Mouse (Mus musculus) forebrain, embryonic 10.5 days (tissue): ENCODE data around the gene Flrt1. TPM values are rescaled to one million over a fixed set of nuclear protein-coding genes. Genes with fewer than 3 reads are reported as not detected.
A peak's percentile ranks its signal among the peaks of the same experiment; 100 is the strongest.

Source experiments
- DNase-seq: peaks from one replicate; pipeline ENCODE4 v3.0.0-alpha.2; 2017; ENCODE audit warnings: low spot score; ENCODE audit errors: extremely low spot score
- H3K27ac ChIP-seq: fragments of 300-500 bp; sonication (generic); 2 replicates; pipeline ENCODE4 v1.5.1; 2016; ENCODE audit warnings: mild to moderate bottlenecking
- H3K27me3 ChIP-seq: fragments of 300-500 bp; sonication (generic); 2 replicates; pipeline ENCODE4 v1.6.1; 2016; ENCODE audit warnings: mild to moderate bottlenecking; ENCODE audit not compliant: poor library complexity, severe bottlenecking
- H3K36me3 ChIP-seq: fragments of 300-500 bp; sonication (generic); replicated peaks from 2 replicates; pipeline ENCODE4 v1.6.1; 2016; ENCODE audit warnings: mild to moderate bottlenecking, moderate library complexity
- H3K4me1 ChIP-seq: fragments of 300-500 bp; sonication (generic); 2 replicates; pipeline ENCODE4 v1.6.1; 2016
- H3K4me3 ChIP-seq: fragments of 300-500 bp; sonication (generic); 2 replicates; pipeline ENCODE4 v1.5.1; 2016; ENCODE audit warnings: mild to moderate bottlenecking, moderate library complexity
- H3K9me3 ChIP-seq: fragments of 300-500 bp; sonication (generic); 2 replicates; pipeline ENCODE4 v1.6.1; 2016; ENCODE audit warnings: mild to moderate bottlenecking, moderate library complexity
- WGBS: fragments of 180-500 bp; shearing (Covaris S2); methylation state at CpG from one replicate; pipeline ENCODE4 v1.1.7; 2016; 5-methylcytosine and 5-hydroxymethylcytosine counted together
- polyA plus RNA-seq: library from polyadenylated mRNA; unstranded; fragments of >200 nt; fragmentation: Nextera tagmentation; extraction: Ambion mirVana; gene quantifications from 2 replicates; pipeline ENCODE4 v1.2.1, GENCODE M21; 2016

The Flrt1 gene
- polyA plus RNA-seq, result 4.0 and 4.8 TPM in 2 replicates

GRCm38 (mm10) chr19:7105544-7105943 is at the start of gene Flrt1:
Flrt1 (minus strand) TSS chr19:7105729.
- H3K4me1 ChIP-seq, result peaks cover 90% of the 10 kb centered on the region
- no peak within 1 kb of the TSS for H3K4me3 ChIP-seq
- 23% methylated on average over 9 of the region's 9 CpGs for WGBS
- H3K27me3 ChIP-seq, result peaks cover 94% of the 10 kb centered on the region
- no peaks in the 10 kb centered on the region for H3K9me3 ChIP-seq
- no peak for DNase-seq
- H3K27ac ChIP-seq, result peak within 1 kb of the TSS; percentile 82
- H3K36me3 ChIP-seq, result no peaks in the 10 kb centered on the region

- Histone ChIP-seq H3K27me3 (peaks cover 99% of the 10 kb centered on the region), H3K4me3 (no peak overlapping the region), H3K36me3 (no peaks in the 10 kb centered on the region), H3K4me1 (peaks cover 84% of the 10 kb centered on the region), H3K9me3 (no peaks in the 10 kb centered on the region; the same call in 1 of the 2 replicates), H3K27ac (peak overlapping the region; percentile 58)
- DNase-seq, result no peak
- WGBS, result 68% methylated on average over 6 of the region's 6 CpGs
Observed at GRCm38 (mm10) chr19:7155196-7155595, 49.7 kb upstream of the Flrt1 start.

- no peak for DNase-seq
Observed at GRCm38 (mm10) chr19:7153232-7153631, 47.7 kb upstream of the Flrt1 start.

GRCm38 (mm10) chr19:7151927-7152653 is 46.6 kb upstream of the Flrt1 start:
- no peaks in the 10 kb centered on the region for H3K36me3 ChIP-seq
- H3K4me3 ChIP-seq, result no peak overlapping the region
- H3K27me3 ChIP-seq, result peaks cover 99% of the 10 kb centered on the region
- no peak for DNase-seq
- peak overlapping the region; percentile 40; the same call in 1 of the 2 replicates for H3K27ac ChIP-seq
- no peaks in the 10 kb centered on the region; the same call in 1 of the 2 replicates for H3K9me3 ChIP-seq
- WGBS, result 85% methylated on average over 6 of the region's 6 CpGs
- peaks cover 93% of the 10 kb centered on the region for H3K4me1 ChIP-seq

More at GRCm38 (mm10) chr19:7153232-7153631, 47.7 kb upstream of the Flrt1 start:
- Histone ChIP-seq H3K27me3 (peaks cover 99% of the 10 kb centered on the region), H3K27ac (no peak overlapping the region), H3K4me3 (no peak overlapping the region), H3K4me1 (peaks cover 93% of the 10 kb centered on the region), H3K36me3 (no peaks in the 10 kb centered on the region), H3K9me3 (no peaks in the 10 kb centered on the region; the same call in 1 of the 2 replicates)
- 42% methylated on average over 7 of the region's 7 CpGs for WGBS

GRCm38 (mm10) chr19:7151300-7151926 is 45.9 kb upstream of the Flrt1 start:
- Histone ChIP-seq H3K36me3 (no peaks in the 10 kb centered on the region), H3K9me3 (no peaks in the 10 kb centered on the region; the same call in 1 of the 2 replicates), H3K4me1 (peaks cover 93% of the 10 kb centered on the region), H3K27me3 (peaks cover 99% of the 10 kb centered on the region), H3K27ac (peak overlapping the region; percentile 58), H3K4me3 (no peak overlapping the region)
- no peak for DNase-seq
- WGBS, result 81% methylated on average over 7 of the region's 7 CpGs

- H3K27ac ChIP-seq, result peak overlapping the region; percentile 44
- no peak for DNase-seq
- no peaks in the 10 kb centered on the region; the same call in 1 of the 2 replicates for H3K9me3 ChIP-seq
- WGBS, result 69% methylated on average over 7 of the region's 7 CpGs
- H3K4me3 ChIP-seq, result no peak overlapping the region
- peaks cover 82% of the 10 kb centered on the region for H3K4me1 ChIP-seq
- H3K36me3 ChIP-seq, result no peaks in the 10 kb centered on the region
- peaks cover 99% of the 10 kb centered on the region for H3K27me3 ChIP-seq
Observed at GRCm38 (mm10) chr19:7149158-7149685, 43.7 kb upstream of the Flrt1 start.

- peaks cover 99% of the 10 kb centered on the region for H3K27me3 ChIP-seq
- H3K4me3 ChIP-seq, result no peak overlapping the region
- H3K4me1 ChIP-seq, result peaks cover 82% of the 10 kb centered on the region
- no peak for DNase-seq
- WGBS, result 80% methylated on average over 8 of the region's 8 CpGs
- no peaks in the 10 kb centered on the region for H3K36me3 ChIP-seq
- H3K9me3 ChIP-seq, result no peaks in the 10 kb centered on the region; the same call in 1 of the 2 replicates
- H3K27ac ChIP-seq, result peak overlapping the region; percentile 44
Observed at GRCm38 (mm10) chr19:7148541-7149085, 43.1 kb upstream of the Flrt1 start.

GRCm38 (mm10) chr19:7148096-7148495 is 42.6 kb upstream of the Flrt1 start:
- DNase-seq, result no peak
- Histone ChIP-seq H3K36me3 (no peaks in the 10 kb centered on the region), H3K27ac (no peak overlapping the region), H3K4me1 (peaks cover 82% of the 10 kb centered on the region), H3K9me3 (no peaks in the 10 kb centered on the region; the same call in 1 of the 2 replicates), H3K27me3 (peaks cover 99% of the 10 kb centered on the region), H3K4me3 (no peak overlapping the region)
- 57% methylated on average over 4 of the region's 4 CpGs for WGBS

GRCm38 (mm10) chr19:7146376-7146775 is 40.8 kb upstream of the Flrt1 start:
- peaks cover 86% of the 10 kb centered on the region for H3K4me1 ChIP-seq
- H3K4me3 ChIP-seq, result no peak overlapping the region
- H3K27me3 ChIP-seq, result peaks cover 99% of the 10 kb centered on the region
- H3K36me3 ChIP-seq, result no peaks in the 10 kb centered on the region
- no peaks in the 10 kb centered on the region for H3K9me3 ChIP-seq
- WGBS, result 80% methylated on average over 13 of the region's 13 CpGs
- no peak overlapping the region for H3K27ac ChIP-seq
- no peak for DNase-seq

- WGBS, result 85% methylated on average over 3 of the region's 3 CpGs
- Histone ChIP-seq H3K9me3 (no peaks in the 10 kb centered on the region), H3K27ac (no peak overlapping the region), H3K4me3 (peak overlapping the region; percentile 50), H3K27me3 (peaks cover 99% of the 10 kb centered on the region), H3K4me1 (peaks cover 86% of the 10 kb centered on the region), H3K36me3 (no peaks in the 10 kb centered on the region)
- no peak for DNase-seq
Observed at GRCm38 (mm10) chr19:7144458-7144857, 38.9 kb upstream of the Flrt1 start.

GRCm38 (mm10) chr19:7143854-7144253 is 38.3 kb upstream of the Flrt1 start:
- Histone ChIP-seq H3K9me3 (no peaks in the 10 kb centered on the region), H3K36me3 (no peaks in the 10 kb centered on the region), H3K4me1 (peaks cover 86% of the 10 kb centered on the region), H3K4me3 (peak overlapping the region; percentile 50), H3K27ac (peak overlapping the region; percentile 71), H3K27me3 (peaks cover 99% of the 10 kb centered on the region)
- DNase-seq, result peak; percentile 74
- WGBS, result under 1% methylated on average over 20 of the region's 20 CpGs

- no peak for DNase-seq
- Histone ChIP-seq H3K27ac (0 out of 2 replicates have a peak overlapping the region, but pooled peaks have one; percentile 72), H3K9me3 (no peaks in the 10 kb centered on the region), H3K27me3 (peaks cover 98% of the 10 kb centered on the region), H3K4me3 (no peak overlapping the region), H3K36me3 (no peaks in the 10 kb centered on the region), H3K4me1 (peaks cover 86% of the 10 kb centered on the region)
- WGBS, result 65% methylated on average over 5 of the region's 5 CpGs
Observed at GRCm38 (mm10) chr19:7142207-7142915, 36.8 kb upstream of the Flrt1 start.
